Mouse (Mus musculus): ENCODE results near the gene Grk3.

The Grk3 gene

GRCm38 (mm10) chr5:113009183-113009820, 6.3 kb downstream of the Grk3 start:
- CTCF ChIA-PET: no interaction called here

- CTCF ChIA-PET: no interaction called here
Measured at GRCm38 (mm10) chr5:113008496-113008895, 7.1 kb downstream of the Grk3 start.

DNA sequence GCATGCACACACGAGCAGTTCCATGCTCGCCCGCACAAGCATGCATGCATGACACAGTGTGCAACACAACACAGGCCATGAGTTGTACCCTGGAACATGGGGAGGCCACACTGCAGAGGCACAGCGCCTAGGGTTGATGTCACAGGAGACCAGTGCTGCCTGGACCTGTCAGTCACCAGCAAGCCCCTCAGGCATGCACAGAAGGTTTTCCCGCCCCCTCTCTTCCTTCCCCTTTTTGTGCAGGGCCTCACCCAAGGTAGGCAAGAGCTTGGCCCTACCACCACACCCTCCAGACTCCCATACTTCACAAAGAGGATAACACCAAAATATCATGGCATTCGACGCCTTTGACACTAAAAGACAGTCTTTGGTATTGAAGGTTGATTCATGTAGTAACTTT, 8.6 kb downstream of the Grk3 start:
- CTCF ChIA-PET: no interaction called here

GRCm38 (mm10) chr5:113005941-113006391, 9.6 kb downstream of the Grk3 start:
- CTCF ChIA-PET: no interaction called here

- CTCF ChIA-PET: no interaction called here
Measured at GRCm38 (mm10) chr5:113002821-113003380, 12.7 kb downstream of the Grk3 start.

GRCm38 (mm10) chr5:112999227-112999626, 16.4 kb downstream of the Grk3 start:
- CTCF ChIA-PET: no interaction called here

DNA sequence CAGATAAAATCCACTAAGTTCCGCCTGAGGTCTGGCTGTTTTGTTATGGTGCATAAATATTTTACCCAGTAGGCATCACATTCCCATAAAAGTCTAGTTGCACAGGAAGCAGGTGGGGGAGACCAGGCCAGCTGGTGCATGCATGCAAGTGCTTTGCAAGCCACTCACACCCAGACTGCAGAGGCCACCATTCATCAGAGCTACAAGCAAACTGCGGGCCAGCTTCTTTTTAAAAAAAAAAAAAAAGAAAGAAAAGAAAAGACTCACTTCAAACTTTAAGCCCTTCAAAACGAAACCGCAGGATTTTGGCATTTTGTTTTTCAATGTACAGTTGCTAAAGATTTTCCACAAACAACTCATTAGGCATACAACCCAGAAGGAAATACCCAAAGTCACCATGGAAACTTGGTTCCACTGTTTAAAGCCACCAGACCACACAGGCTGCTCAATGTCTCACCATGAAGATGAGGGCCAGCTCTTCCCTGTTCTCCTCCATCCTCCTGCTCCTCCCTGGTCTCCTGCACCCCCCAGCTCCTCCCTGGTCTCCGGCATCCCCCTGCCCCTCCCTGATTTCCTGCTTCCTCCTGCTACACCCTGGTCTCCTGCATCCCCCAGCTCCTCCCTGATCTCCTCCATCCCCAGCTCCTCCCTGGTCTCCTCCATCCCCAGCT, 17.9 kb downstream of the Grk3 start:
- CTCF ChIA-PET: interaction anchor here (0.6 kb wide), 4 partner anchors 27 to 787 kb away, joined by 3 to 8 read pairs (median 4); no protein-coding TSS in a partner anchor

DNA sequence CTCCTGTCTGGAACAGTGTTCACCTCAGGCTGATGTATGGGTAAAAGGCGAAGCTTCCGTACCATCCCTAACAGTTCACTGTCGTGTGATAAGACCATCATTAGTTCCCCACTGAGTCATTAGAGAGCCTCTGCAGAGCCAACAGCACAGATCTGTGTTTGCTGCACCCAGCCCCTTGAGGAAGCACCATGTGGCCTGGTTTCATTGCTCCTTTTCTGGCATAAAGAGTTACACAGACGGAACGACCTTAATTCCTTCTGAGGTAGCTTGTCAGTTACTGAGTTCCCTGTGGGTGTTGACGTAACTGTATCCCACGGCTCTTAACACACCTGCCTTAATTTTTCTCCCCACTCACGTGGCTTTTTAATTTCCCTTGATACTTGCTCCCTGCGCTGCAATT, 24.3 kb downstream of the Grk3 start:
- CTCF ChIA-PET: no interaction called here

GRCm38 (mm10) chr5:112981931-112982330, 33.7 kb downstream of the Grk3 start:
- CTCF ChIA-PET: no interaction called here

- CTCF ChIA-PET: interaction anchor here (0.6 kb wide), 1 partner anchor 18 kb away, joined by 4 read pairs; no protein-coding TSS in a partner anchor
Measured at GRCm38 (mm10) chr5:112979710-112980109, 35.9 kb downstream of the Grk3 start.

DNA sequence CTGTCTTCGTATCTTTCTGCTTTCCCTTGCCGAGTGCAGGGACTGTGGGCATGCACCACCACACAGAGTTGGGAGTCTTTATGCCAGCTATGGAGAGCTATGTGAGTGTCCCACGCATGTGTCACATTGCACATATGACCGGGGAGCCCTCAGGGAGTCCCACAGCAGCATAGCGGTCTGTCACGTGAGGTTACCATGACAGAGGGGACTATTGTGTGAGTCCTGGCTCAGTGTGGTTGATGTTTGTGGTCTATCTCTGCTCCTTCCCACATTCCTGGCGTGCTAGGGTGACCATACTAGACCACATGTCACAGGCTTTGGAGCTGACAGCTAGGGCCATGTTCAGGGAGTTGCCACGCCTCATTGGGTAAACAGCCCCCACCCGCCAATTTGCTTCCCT, 36.4 kb downstream of the Grk3 start:
- CTCF ChIA-PET: no interaction called here

GRCm38 (mm10) chr5:112977089-112977488, 38.5 kb downstream of the Grk3 start:
- CTCF ChIA-PET: no interaction called here

DNA sequence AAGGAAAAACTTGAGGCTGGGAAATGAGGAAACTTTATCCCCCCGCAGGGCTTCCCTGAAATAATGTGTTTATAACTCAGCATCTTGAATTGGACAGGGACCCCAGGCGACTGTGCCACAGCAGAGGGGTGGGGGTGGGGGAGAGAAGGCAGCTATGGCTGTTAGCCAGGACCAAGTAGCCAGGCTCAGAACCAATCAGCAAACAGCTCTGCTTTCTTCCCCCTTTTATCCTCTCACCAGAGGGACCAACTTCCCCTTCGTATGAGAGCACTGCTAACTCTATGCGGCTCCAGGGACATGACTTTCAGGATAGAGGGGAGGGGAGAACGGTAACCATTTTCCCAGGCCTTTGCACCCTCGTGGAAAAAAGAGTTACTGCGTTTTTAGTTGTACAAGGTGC, 42.0 kb downstream of the Grk3 start:
- CTCF ChIA-PET: no interaction called here

GRCm38 (mm10) chr5:112972297-112972696, 43.3 kb downstream of the Grk3 start:
- CTCF ChIA-PET: no interaction called here

GRCm38 (mm10) chr5:112963495-112963894, 52.1 kb downstream of the Grk3 start:
- CTCF ChIA-PET: no interaction called here

DNA sequence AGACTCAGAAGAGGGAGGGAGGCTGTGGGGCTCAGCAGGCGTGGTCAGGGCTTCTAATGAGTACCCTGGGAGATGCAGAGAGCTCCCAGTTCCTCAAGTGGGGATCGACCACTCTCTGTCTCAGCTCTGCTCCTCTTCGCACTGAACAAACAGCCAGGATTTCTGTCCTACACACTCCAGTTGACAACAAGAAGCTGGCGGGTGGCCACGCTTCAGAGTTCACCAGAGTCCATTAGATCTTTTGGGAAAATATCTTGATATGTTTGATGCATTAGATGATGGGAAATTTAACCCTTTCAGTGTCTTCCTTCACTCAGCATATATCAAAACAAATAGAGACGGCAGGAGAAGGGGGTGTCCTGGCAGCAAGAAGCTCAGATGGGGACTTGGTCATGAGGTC, 53.4 kb downstream of the Grk3 start:
- CTCF ChIA-PET: interaction anchor here (0.6 kb wide), 1 partner anchor 18 kb away, joined by 4 read pairs; no protein-coding TSS in a partner anchor

- CTCF ChIA-PET: no interaction called here
Measured at GRCm38 (mm10) chr5:112960911-112961310, 54.7 kb downstream of the Grk3 start.

- CTCF ChIA-PET: no interaction called here
Measured at GRCm38 (mm10) chr5:112958293-112958692, 57.3 kb downstream of the Grk3 start.

- CTCF ChIA-PET: no interaction called here
Measured at GRCm38 (mm10) chr5:112956841-112957240, 58.8 kb downstream of the Grk3 start.

- CTCF ChIA-PET: no interaction called here
Measured at GRCm38 (mm10) chr5:112956368-112956767, 59.2 kb downstream of the Grk3 start.

- CTCF ChIA-PET: no interaction called here
Measured at GRCm38 (mm10) chr5:112950847-112951246, 64.7 kb downstream of the Grk3 start.

GRCm38 (mm10) chr5:112945925-112946324, 69.7 kb downstream of the Grk3 start:
- CTCF ChIA-PET: no interaction called here

DNA sequence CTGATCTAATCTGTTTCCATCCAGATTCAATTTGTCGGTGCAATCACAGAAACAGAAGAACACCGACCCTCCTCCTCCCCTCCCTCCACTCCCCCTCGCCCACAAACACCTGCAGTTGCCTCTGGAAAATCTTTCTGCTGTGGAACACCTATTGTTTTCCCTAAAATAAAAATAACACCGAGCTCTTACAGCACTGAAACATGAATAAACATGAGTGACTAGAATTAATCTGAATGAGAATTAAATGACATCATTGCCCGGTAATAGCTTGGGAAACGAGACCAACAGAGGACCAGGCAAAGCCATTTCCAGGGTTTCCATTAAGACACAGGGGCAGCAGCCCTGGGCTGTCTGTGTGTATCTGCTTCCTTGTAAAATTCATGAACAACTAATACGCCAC, 73.3 kb downstream of the Grk3 start:
- CTCF ChIA-PET: no interaction called here

All from spleen, embryonic (tissue).